17 mouse cellular contexts compared by ENCODE assay signal in the genomic region with DNA sequence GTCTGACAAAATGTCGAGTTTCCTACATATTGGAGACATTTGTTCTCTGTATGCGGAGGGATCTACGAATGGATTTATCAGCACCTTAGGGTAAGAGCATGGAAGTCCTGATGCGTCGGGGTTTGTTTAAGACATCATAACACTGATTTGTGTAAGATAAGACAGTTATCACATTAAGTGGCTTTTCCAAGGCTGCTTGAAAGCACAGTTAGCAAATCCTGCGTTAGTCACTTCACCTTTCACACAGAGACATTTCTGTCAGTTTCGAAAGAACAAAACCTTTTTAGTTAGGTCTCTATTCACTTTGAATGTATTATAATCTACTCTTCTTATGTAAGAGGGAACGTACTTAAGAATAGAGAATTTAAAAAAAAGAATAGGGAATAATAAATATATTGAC. TPM values are rescaled to one million over a fixed set of nuclear protein-coding genes. Genes with fewer than 3 reads are reported as not detected.
DNase-seq lines count a peak whose midpoint lies in the region; ATAC-seq and TF ChIP-seq lines count a peak whose summit lies in the region.
"Had no signal": no experiment of that assay in that cellular context is flagged by ENCODE, and none has a peak within 500 bp of the region (broad histone marks: within the 10 kb centered on the region; RNA-seq: fewer than 3 reads in every experiment).

No protein-coding gene starts in this region.

- 0 out of 2 replicates have a peak overlapping the region, but pooled peaks have one; percentile 23 for H3K27ac ChIP-seq in embryonic facial prominence, embryonic 12.5 days
- no peak overlapping the region for H3K27ac ChIP-seq in embryonic facial prominence, embryonic 10.5 days (replicated peaks)
- 0 out of 2 replicates have a peak overlapping the region, but pooled peaks have one; percentile 19 for H3K27ac ChIP-seq in heart, embryonic 12.5 days (ENCODE audit: poor library complexity, severe bottlenecking)
- no peak overlapping the region for H3K27ac ChIP-seq in heart, embryonic 10.5 days
- peak overlapping the region; percentile 86; the same call in 1 of the 2 replicates for H3K27ac ChIP-seq in kidney, postnatal 0 days
- 0 out of 2 replicates have a peak overlapping the region, but pooled peaks have one; percentile 43 for H3K27ac ChIP-seq in cortical plate, adult 2 months (ENCODE audit: insufficient read depth, low read length)
- H3K27ac ChIP-seq: hindbrain, postnatal 0 days; liver, embryonic 12.5 days; neural tube, embryonic 12.5 days had no signal

- no peak for ATAC-seq in embryonic facial prominence, embryonic 12.5 days (ENCODE audit: insufficient number of reproducible peaks, insufficient read depth, low FRiP score, low TSS enrichment)
- ATAC-seq in heart, embryonic 12.5 days (ENCODE audit: insufficient number of reproducible peaks, low FRiP score): no peak
- no peak for ATAC-seq in kidney, postnatal 0 days (replicated peaks; ENCODE audit: low FRiP score, low read depth)
- ATAC-seq: activated CD4-positive, CD25-positive, alpha-beta regulatory T cell, adult 4 months; liver, embryonic 12.5 days had no signal

- no peak for DNase-seq in embryonic facial prominence, embryonic 10.5 days (ENCODE audit: low spot score)
- no peak for DNase-seq in heart, embryonic 10.5 days (ENCODE audit: low spot score)
- no peak for DNase-seq in kidney, postnatal 0 days (ENCODE audit: low spot score)
- DNase-seq in kidney, postnatal 4 days: no peak
- DNase-seq in natural killer cell, adult 2 months (ENCODE audit: low spot score in 2 of 2): no peak
- DNase-seq: adrenal gland, postnatal 10 days; cerebellum, adult 8-10 months; lung, adult 2 months; lung, postnatal 4 days had no signal

- H3K4me3 ChIP-seq in embryonic facial prominence, embryonic 12.5 days: no peak overlapping the region
- H3K4me3 ChIP-seq in embryonic facial prominence, embryonic 10.5 days: no peak overlapping the region
- H3K4me3 ChIP-seq in heart, embryonic 12.5 days: no peak overlapping the region
- no peak overlapping the region for H3K4me3 ChIP-seq in heart, embryonic 10.5 days
- no peak overlapping the region for H3K4me3 ChIP-seq in kidney, postnatal 0 days (replicated peaks; ENCODE audit: low read depth, low read length)
- no peak overlapping the region for H3K4me3 ChIP-seq in cortical plate, adult 2 months (ENCODE audit: insufficient read depth, low read length)
- H3K4me3 ChIP-seq: limb, embryonic 13.5 days; liver, embryonic 12.5 days; neural tube, embryonic 12.5 days had no signal

- no peaks in the 10 kb centered on the region for H3K27me3 ChIP-seq in embryonic facial prominence, embryonic 12.5 days
- no peaks in the 10 kb centered on the region for H3K27me3 ChIP-seq in embryonic facial prominence, embryonic 10.5 days (replicated peaks; ENCODE audit: low read depth, poor library complexity, severe bottlenecking)
- no peaks in the 10 kb centered on the region for H3K27me3 ChIP-seq in heart, embryonic 12.5 days (replicated peaks)
- no peaks in the 10 kb centered on the region for H3K27me3 ChIP-seq in heart, embryonic 10.5 days (ENCODE audit: insufficient read depth, poor library complexity, severe bottlenecking)
- no peaks in the 10 kb centered on the region for H3K27me3 ChIP-seq in kidney, postnatal 0 days (ENCODE audit: insufficient read depth, low read length)
- H3K27me3 ChIP-seq: limb, embryonic 13.5 days; liver, embryonic 12.5 days; neural tube, embryonic 12.5 days had no signal

- WGBS in embryonic facial prominence, embryonic 12.5 days: 71% methylated on average over 8 of the region's 8 CpGs
- WGBS in embryonic facial prominence, embryonic 10.5 days: 80% methylated on average over 8 of the region's 8 CpGs
- 74% methylated on average over 8 of the region's 8 CpGs for WGBS in heart, embryonic 12.5 days
- WGBS in heart, embryonic 10.5 days: 75% methylated on average over 8 of the region's 8 CpGs
- WGBS in kidney, postnatal 0 days: 82% methylated on average over 8 of the region's 8 CpGs

- no peaks in the 10 kb centered on the region for H3K9me3 ChIP-seq in embryonic facial prominence, embryonic 12.5 days
- no peaks in the 10 kb centered on the region for H3K9me3 ChIP-seq in embryonic facial prominence, embryonic 10.5 days
- H3K9me3 ChIP-seq in heart, embryonic 12.5 days (replicated peaks): no peaks in the 10 kb centered on the region
- H3K9me3 ChIP-seq in heart, embryonic 10.5 days: no peaks in the 10 kb centered on the region
- H3K9me3 ChIP-seq in kidney, postnatal 0 days (replicated peaks; ENCODE audit: low read length): no peaks in the 10 kb centered on the region
- H3K9me3 ChIP-seq: limb, embryonic 13.5 days; liver, embryonic 12.5 days; neural tube, embryonic 12.5 days had no signal

- no peak overlapping the region for H3K9ac ChIP-seq in embryonic facial prominence, embryonic 12.5 days
- no peak overlapping the region for H3K9ac ChIP-seq in heart, embryonic 12.5 days
- H3K9ac ChIP-seq in kidney, postnatal 0 days (ENCODE audit: low read depth, low read length): no peak overlapping the region
- H3K9ac ChIP-seq: limb, embryonic 13.5 days; liver, embryonic 12.5 days; neural tube, embryonic 12.5 days had no signal

- TF ChIP-seq POLR2A in cortical plate, adult 2 months (IDR thresholded peaks at IDR 0.05; ENCODE audit: extremely low read depth, insufficient read depth, low read length): no peak

- peaks cover 70% of the 10 kb centered on the region for H3K4me1 ChIP-seq in embryonic facial prominence, embryonic 12.5 days
- H3K4me1 ChIP-seq in embryonic facial prominence, embryonic 10.5 days: peaks cover 92% of the 10 kb centered on the region
- H3K4me1 ChIP-seq in heart, embryonic 12.5 days (replicated peaks): peaks cover 65% of the 10 kb centered on the region
- peaks cover 70% of the 10 kb centered on the region for H3K4me1 ChIP-seq in heart, embryonic 10.5 days
- H3K4me1 ChIP-seq in kidney, postnatal 0 days (replicated peaks; ENCODE audit: insufficient read depth, low read length): peaks cover 32% of the 10 kb centered on the region
- peaks cover 7% of the 10 kb centered on the region; the same call in 1 of the 2 replicates for H3K4me1 ChIP-seq in cortical plate, adult 2 months (ENCODE audit: control insufficient read depth, insufficient read depth, low read length)

- TF ChIP-seq CTCF in kidney, postnatal 0 days (IDR thresholded peaks at IDR 0.05; ENCODE audit: low read depth): no peak
- no peak for TF ChIP-seq CTCF in cortical plate, adult 2 months (IDR thresholded peaks at IDR 0.05; ENCODE audit: extremely low read depth, insufficient read depth, low read length)

- no peak overlapping the region for H3K4me2 ChIP-seq in embryonic facial prominence, embryonic 12.5 days (replicated peaks)
- H3K4me2 ChIP-seq in heart, embryonic 12.5 days: no peak overlapping the region
- H3K4me2 ChIP-seq in kidney, postnatal 0 days (ENCODE audit: low read length): no peak overlapping the region
- H3K4me2 ChIP-seq: liver, embryonic 12.5 days; neural tube, embryonic 12.5 days had no signal

- no peaks in the 10 kb centered on the region for H3K36me3 ChIP-seq in embryonic facial prominence, embryonic 12.5 days
- 0 out of 2 replicates have a peak, but pooled peaks cover 3% of the 10 kb centered on the region for H3K36me3 ChIP-seq in embryonic facial prominence, embryonic 10.5 days (replicated peaks)
- peaks cover 6% of the 10 kb centered on the region; the same call in 1 of the 2 replicates for H3K36me3 ChIP-seq in heart, embryonic 12.5 days
- peaks cover 15% of the 10 kb centered on the region; the same call in 1 of the 2 replicates for H3K36me3 ChIP-seq in heart, embryonic 10.5 days
- no peaks in the 10 kb centered on the region; the same call in 1 of the 2 replicates for H3K36me3 ChIP-seq in kidney, postnatal 0 days (ENCODE audit: insufficient read depth, low read length)
- H3K36me3 ChIP-seq: limb, embryonic 13.5 days; neural tube, embryonic 12.5 days had no signal

RNA-seq across cellular contexts. Expression of a gene that starts 24.1 kb away (rescaled TPM):
- 11.9 and 12.5 TPM in 2 replicates for polyA plus RNA-seq in embryonic facial prominence, embryonic 12.5 days (2016; fragmentation: Nextera tagmentation; extraction: Ambion mirVana)
- polyA plus RNA-seq in embryonic facial prominence, embryonic 10.5 days (2016; fragmentation: Nextera tagmentation; extraction: Ambion mirVana): 10.0 and 11.2 TPM in 2 replicates
- polyA plus RNA-seq in heart, embryonic 12.5 days (2016; fragmentation: Nextera tagmentation; extraction: Ambion mirVana): 22.0 and 22.7 TPM in 2 replicates
- polyA plus RNA-seq in heart, embryonic 10.5 days (2016; fragmentation: Nextera tagmentation; extraction: Ambion mirVana): 14.6 and 19.4 TPM in 2 replicates
- polyA plus RNA-seq in kidney, postnatal 0 days (2015; fragmentation: Nextera tagmentation; extraction: Ambion mirVana): 21.2 TPM in 2 replicates
- 152 TPM in 2 replicates for polyA plus RNA-seq in cortical plate, adult 2 months (2012; rRNA removed)

RNA-seq across cellular contexts. Expression of a gene that starts 51.6 kb away (rescaled TPM):
- polyA plus RNA-seq in embryonic facial prominence, embryonic 12.5 days (2016; fragmentation: Nextera tagmentation; extraction: Ambion mirVana): 22.3 and 22.7 TPM in 2 replicates
- polyA plus RNA-seq in embryonic facial prominence, embryonic 10.5 days (2016; fragmentation: Nextera tagmentation; extraction: Ambion mirVana): 12.2 and 12.5 TPM in 2 replicates
- 24.6 and 25.2 TPM in 2 replicates for polyA plus RNA-seq in heart, embryonic 12.5 days (2016; fragmentation: Nextera tagmentation; extraction: Ambion mirVana)
- polyA plus RNA-seq in heart, embryonic 10.5 days (2016; fragmentation: Nextera tagmentation; extraction: Ambion mirVana): 17.5 and 20.1 TPM in 2 replicates
- 34.0 and 34.2 TPM in 2 replicates for polyA plus RNA-seq in kidney, postnatal 0 days (2015; fragmentation: Nextera tagmentation; extraction: Ambion mirVana)
- 16.0 and 17.6 TPM in 2 replicates for polyA plus RNA-seq in cortical plate, adult 2 months (2012; rRNA removed)

Comparison
In these comparisons a context has a peak if more than half of its experiments do, and no peak if none do; other contexts are left out.
1. H3K27ac ChIP-seq: peak in embryonic facial prominence, embryonic 12.5 days (single experiment), heart, embryonic 12.5 days (single experiment), kidney, postnatal 0 days (single experiment) and cortical plate, adult 2 months (single experiment); none in embryonic facial prominence, embryonic 10.5 days (single experiment) and heart, embryonic 10.5 days (single experiment).